Mouse (Mus musculus): ENCODE measurements around the gene Nr2c2ap.

GRCm38 (mm10) chr8:70163316-70163715, 32.2 kb downstream of the Nr2c2ap start:
- TF ChIP-seq CTCF (conservative IDR thresholded peaks at IDR 0.05; ENCODE audit: low read length) = no peak
- no peak for TF ChIP-seq NANOG (IDR thresholded peaks at IDR 0.05; ENCODE audit: borderline replicate concordance, low read length)
